Mouse (Mus musculus) hindbrain, embryonic 15.5 days (tissue): ENCODE measurements around the gene Slc22a16. TPM values are rescaled to one million over a fixed set of nuclear protein-coding genes. Genes with fewer than 3 reads are reported as not detected.
A peak's percentile ranks its signal among the peaks of the same experiment; 100 is the strongest.
"Not testable (repeated sequence)": the region's sequence is repeated elsewhere in the genome, so short reads cannot be mapped to it uniquely, and the experiment has no call there.

Source experiments
- ATAC-seq: fragments of 200-750 bp; cut with Nextera tagmentation; 2 replicates; pipeline ENCODE4 v1.8.0; 2017; ENCODE audit warnings: low read depth, moderate number of reproducible peaks, moderate TSS enrichment; ENCODE audit not compliant: low FRiP score
- H3K27ac ChIP-seq: fragments of 300-500 bp; sonication (generic); replicated peaks from 2 replicates; pipeline ENCODE4 v1.5.1; 2015; ENCODE audit warnings: mild to moderate bottlenecking, inconsistent platforms
- H3K27me3 ChIP-seq: fragments of 300-500 bp; sonication (generic); 2 replicates; pipeline ENCODE4 v1.6.1; 2015; ENCODE audit warnings: control low read depth, inconsistent platforms
- H3K36me3 ChIP-seq: fragments of 300-500 bp; sonication (generic); 2 replicates; pipeline ENCODE4 v1.6.1; 2015; ENCODE audit warnings: control low read depth, inconsistent platforms
- H3K4me1 ChIP-seq: fragments of 300-500 bp; sonication (generic); replicated peaks from 2 replicates; pipeline ENCODE4 v1.6.1; 2015; ENCODE audit warnings: control low read depth, inconsistent platforms
- H3K4me2 ChIP-seq: fragments of 300-500 bp; sonication (generic); 2 replicates; pipeline ENCODE4 v1.6.1; 2015; ENCODE audit warnings: moderate library complexity, mild to moderate bottlenecking, inconsistent platforms
- H3K4me3 ChIP-seq: fragments of 300-500 bp; sonication (generic); 2 replicates; pipeline ENCODE4 v1.5.1; 2015; ENCODE audit warnings: mild to moderate bottlenecking, inconsistent platforms
- H3K9ac ChIP-seq: fragments of 300-500 bp; sonication (generic); 2 replicates; pipeline ENCODE4 v1.6.1; 2015; ENCODE audit warnings: inconsistent platforms
- H3K9me3 ChIP-seq: fragments of 300-500 bp; sonication (generic); 2 replicates; pipeline ENCODE4 v1.6.1; 2016; ENCODE audit warnings: control low read depth, inconsistent platforms
- WGBS: fragments of 180-500 bp; shearing (Covaris S2); methylation state at CpG from one replicate; pipeline ENCODE4 v1.1.7; 2015; 5-methylcytosine and 5-hydroxymethylcytosine counted together
- polyA plus RNA-seq: library from polyadenylated mRNA; unstranded; fragments of >200 nt; fragmentation: Nextera tagmentation; extraction: Ambion mirVana; gene quantifications from 2 replicates; pipeline ENCODE4 v1.2.1, GENCODE M21; 2015

The Slc22a16 gene
- polyA plus RNA-seq, 1 experiment from 2014 or later = not detected

DNA sequence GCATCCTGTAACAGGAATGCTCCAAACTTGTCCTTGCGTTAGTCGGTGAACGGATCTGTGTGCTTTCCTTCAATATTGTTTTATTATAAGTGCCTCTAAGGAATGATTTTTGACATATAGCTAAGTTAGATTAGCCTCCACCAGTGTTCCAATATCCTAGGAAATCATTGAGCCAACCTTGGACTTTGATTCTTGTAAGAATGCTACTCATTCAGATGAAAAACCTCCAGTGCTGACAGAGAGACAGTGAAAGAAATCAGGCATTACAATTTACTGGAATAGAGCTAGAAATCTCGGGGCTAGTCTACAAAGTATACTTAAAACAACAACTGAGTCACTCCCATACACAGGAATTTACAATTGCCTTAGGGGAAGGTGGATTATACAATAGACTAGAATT is 37.5 kb upstream of the Slc22a16 start:
- H3K4me1 ChIP-seq, ATAC-seq, H3K36me3 ChIP-seq, H3K27me3 ChIP-seq, H3K9ac ChIP-seq, H3K9me3 ChIP-seq, H3K4me3 ChIP-seq, H3K27ac ChIP-seq, H3K4me2 ChIP-seq: not testable (repeated sequence)
- WGBS = 94% methylated on average over 4 of the region's 4 CpGs

DNA sequence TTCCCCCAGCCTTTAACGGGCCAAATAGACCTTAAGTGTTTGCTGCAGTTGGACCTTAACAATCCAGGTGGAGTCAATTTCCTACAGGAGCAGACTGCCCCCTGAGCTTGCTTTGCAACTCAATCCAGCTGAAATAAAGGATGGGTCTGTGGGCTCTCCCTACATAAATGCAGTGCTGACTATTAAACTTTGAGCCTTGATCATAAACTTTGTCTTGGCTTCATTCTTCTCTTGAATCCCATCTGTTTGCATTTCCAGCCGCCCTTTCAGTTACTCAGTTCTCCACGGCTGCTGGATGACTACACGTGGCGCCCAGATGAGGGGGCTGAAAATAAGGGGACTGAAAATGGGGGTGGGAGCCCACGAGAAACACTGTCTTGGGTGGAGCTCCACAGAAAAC is 28.8 kb upstream of the Slc22a16 start:
- 84% methylated on average over 6 of the region's 6 CpGs for WGBS
- Histone ChIP-seq H3K27me3 (no peaks in the 10 kb centered on the region), H3K4me3 (no peak overlapping the region), H3K9me3 (no peaks in the 10 kb centered on the region), H3K27ac (no peak overlapping the region), H3K36me3 (no peaks in the 10 kb centered on the region), H3K4me1 (no peaks in the 10 kb centered on the region), H3K9ac (no peak overlapping the region), H3K4me2 (no peak overlapping the region)
- ATAC-seq = no peak

DNA sequence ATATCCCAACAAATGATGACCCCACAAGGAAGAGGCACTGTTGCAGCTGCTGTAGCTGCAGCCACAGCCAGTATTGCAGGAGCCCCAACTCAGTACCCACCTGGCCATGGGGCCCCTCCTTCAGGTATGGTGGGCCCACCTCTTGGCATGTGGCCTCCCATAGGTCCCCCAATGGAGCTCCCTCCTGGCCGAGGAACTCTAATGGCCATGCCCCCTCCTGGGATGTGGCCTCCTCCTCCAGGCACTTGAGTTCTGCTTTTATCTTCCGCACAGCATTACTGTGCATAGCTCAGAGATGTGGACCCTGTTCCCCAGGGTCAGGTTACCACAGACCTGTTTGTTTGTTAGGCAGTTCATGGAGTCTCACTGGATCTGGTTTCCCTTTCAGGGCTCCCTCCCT is 20.8 kb upstream of the Slc22a16 start:
- ATAC-seq = no peak
- Histone ChIP-seq H3K36me3 (no peaks in the 10 kb centered on the region), H3K27me3 (no peaks in the 10 kb centered on the region), H3K4me3 (no peak overlapping the region), H3K9ac (no peak overlapping the region), H3K4me1 (no peaks in the 10 kb centered on the region), H3K4me2 (no peak overlapping the region), H3K9me3 (no peaks in the 10 kb centered on the region), H3K27ac (no peak overlapping the region)
- 87% methylated on average over 2 of the region's 2 CpGs for WGBS

DNA sequence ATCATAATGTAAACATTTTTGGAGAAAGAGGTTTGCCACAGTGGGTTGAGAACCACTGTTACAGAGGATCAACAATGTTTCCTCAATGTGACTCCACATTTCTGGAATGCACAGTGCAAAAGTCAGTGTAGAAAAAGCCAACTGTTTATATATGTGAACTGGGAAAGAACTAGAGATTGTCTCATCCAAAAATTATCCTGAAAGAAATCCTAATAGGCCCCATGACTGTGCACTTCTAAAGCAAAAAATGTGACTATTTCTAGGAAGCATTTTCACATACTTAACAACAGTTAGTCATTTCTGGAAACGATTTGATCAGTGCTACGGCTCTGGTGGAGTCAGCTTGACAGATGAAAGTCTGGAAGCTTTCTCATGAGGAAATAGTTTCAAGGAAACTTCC is 18.3 kb upstream of the Slc22a16 start:
- no peaks in the 10 kb centered on the region for H3K9me3 ChIP-seq
- no peaks in the 10 kb centered on the region for H3K36me3 ChIP-seq
- no peak overlapping the region for H3K4me2 ChIP-seq
- no peak overlapping the region for H3K27ac ChIP-seq
- H3K9ac ChIP-seq = no peak overlapping the region
- H3K27me3 ChIP-seq = no peaks in the 10 kb centered on the region
- no peaks in the 10 kb centered on the region for H3K4me1 ChIP-seq
- ATAC-seq = no peak
- H3K4me3 ChIP-seq = no peak overlapping the region
- 76% methylated on average over 2 of the region's 2 CpGs for WGBS

DNA sequence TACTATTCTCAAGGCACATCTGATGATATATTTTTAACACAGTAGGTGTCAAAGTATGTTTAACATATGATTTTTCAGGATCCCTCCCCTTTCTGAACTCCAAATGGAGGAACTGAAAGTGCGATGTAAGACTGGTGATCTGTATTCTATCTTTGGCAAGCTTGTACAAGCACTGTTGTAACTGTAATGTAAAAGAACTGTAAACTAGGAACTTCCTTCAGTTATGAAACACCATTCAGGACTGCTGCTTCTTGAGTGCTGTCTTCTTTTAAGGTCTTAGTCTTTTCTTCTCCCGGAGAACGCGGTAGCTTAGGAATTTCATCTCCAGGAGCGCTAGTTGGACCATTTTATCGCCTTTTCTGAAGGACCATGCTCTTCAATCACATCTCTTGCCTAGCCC is 4.4 kb upstream of the Slc22a16 start:
- H3K27ac ChIP-seq, H3K4me3 ChIP-seq, ATAC-seq, H3K9ac ChIP-seq, H3K27me3 ChIP-seq, H3K4me2 ChIP-seq, H3K4me1 ChIP-seq, H3K36me3 ChIP-seq, H3K9me3 ChIP-seq: not testable (repeated sequence)
- 99% methylated on average over 6 of the region's 6 CpGs for WGBS

DNA sequence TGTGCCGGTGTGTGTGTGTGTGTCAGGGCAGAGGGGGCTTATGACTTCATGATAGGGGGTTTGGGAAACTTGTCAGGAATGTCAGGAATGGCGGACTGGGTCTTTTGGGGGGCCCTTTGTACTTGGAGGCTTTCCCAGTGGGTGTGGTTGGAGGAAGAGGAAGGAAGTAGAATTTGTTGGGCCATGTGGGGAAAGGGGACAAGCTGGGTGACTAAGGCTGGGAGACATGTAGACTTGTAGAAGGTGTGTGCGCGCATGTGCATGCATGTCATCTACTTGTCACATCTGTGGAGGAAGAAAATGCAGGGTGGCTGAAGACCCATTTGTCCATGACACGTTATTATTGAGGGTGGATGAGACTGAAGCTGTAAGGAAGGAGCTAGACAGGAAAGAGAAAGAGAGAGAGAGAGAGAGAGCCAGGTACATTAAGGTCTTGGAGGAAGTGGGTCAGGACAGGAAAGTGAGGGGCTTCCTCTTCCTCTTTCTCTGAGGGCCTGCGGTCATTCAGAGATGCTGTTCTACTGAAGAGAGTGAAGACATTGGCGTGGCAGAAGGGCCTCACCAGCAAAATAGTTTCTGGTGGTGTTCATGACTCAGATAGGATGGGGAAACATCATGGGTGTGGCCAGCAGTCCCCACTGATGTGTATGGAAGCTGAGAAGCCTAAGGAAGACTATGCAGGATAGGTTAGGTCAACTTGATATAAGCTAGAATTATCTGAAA is 5.9 kb downstream of the Slc22a16 start:
- Histone ChIP-seq H3K9ac (no peak overlapping the region), H3K4me3 (no peak overlapping the region), H3K27me3 (no peaks in the 10 kb centered on the region), H3K4me1 (no peaks in the 10 kb centered on the region), H3K9me3 (no peaks in the 10 kb centered on the region), H3K27ac (no peak overlapping the region), H3K4me2 (no peak overlapping the region), H3K36me3 (no peaks in the 10 kb centered on the region)
- WGBS = 96% methylated on average over 7 of the region's 7 CpGs
- ATAC-seq = no peak

DNA sequence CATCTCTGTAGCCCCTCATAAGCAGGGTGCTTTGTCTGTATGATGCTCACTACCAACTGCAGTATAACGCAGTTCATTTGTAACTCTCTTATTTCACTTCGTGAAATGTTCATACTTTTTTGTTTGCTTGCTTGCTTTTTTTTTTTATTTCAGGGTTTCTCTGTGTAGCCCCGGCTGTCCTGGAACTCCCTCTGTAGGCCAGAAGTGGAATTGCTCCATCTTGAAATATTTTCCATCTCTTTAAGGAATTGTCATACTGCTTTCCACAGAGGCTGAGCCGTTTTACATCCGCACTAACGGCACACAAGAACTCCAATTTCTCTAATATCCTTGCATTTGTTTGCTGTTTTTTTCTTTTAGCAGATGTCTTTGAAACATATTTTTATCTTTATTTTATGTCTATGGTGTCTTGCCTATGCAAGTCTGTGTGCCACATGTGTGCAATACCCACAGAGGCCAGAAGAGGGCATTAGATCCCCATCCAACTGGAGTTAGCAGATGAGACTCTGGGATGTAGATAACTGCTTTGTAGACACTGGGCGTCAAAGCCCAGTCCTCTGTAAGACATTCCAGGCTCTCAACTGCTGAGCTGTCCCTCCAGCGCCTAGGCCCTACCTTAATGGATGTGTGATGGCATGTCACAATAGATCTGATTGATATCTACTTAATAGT is 13.6 kb downstream of the Slc22a16 start:
- 82% methylated on average over 8 of the region's 8 CpGs for WGBS
- no peak for ATAC-seq
- H3K9ac ChIP-seq = no peak overlapping the region

DNA sequence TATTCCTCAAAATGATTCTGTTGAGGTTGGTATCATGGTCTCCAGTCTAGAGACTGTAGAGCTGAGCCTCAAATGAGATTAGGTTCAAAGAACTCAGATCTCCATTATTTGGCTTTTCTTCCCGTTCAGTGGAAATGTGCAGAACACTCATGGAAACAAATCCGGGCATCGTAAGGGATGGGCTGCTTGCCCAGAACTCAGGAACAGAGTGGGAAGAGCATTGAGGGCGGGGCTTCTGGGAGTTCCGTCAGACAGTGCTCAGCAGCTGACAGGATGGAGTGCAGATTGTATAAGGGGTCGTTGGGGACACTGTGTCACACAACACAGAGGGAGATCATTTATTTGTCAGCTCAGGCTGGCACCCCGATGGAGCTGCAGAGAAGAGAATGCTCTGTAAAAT is 22.1 kb downstream of the Slc22a16 start:
- Histone ChIP-seq H3K9ac (no peak overlapping the region), H3K27ac (no peak overlapping the region), H3K27me3 (no peaks in the 10 kb centered on the region), H3K36me3 (no peaks in the 10 kb centered on the region), H3K4me1 (no peaks in the 10 kb centered on the region), H3K9me3 (no peaks in the 10 kb centered on the region), H3K4me3 (no peak overlapping the region), H3K4me2 (no peak overlapping the region)
- no peak for ATAC-seq
- 62% methylated on average over 7 of the region's 7 CpGs for WGBS

More for the DNA sequence above, 13.6 kb downstream of the Slc22a16 start:
- Histone ChIP-seq H3K36me3 (no peaks in the 10 kb centered on the region), H3K4me1 (no peaks in the 10 kb centered on the region), H3K9me3 (no peaks in the 10 kb centered on the region), H3K27me3 (no peaks in the 10 kb centered on the region), H3K27ac (no peak overlapping the region), H3K4me3 (no peak overlapping the region), H3K4me2 (no peak overlapping the region)

DNA sequence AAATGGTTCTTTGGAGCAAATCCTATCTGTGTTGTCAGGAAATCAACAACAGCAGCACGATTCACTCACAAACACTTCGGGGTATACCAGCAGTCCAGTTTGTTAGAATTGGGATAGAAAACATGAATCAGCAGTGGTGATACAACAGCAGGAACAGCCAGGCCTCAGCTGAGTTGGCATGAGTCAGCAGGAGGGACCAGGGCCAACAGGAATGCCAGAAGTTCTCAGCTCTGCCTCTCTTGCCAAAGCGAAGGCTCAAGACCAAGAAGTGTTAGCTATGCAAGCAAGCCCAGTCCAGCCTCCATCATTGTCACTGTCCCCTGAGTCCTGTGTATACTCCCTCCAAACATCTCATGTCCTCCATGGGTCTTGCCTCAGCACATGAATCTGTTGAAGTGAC is 27.0 kb downstream of the Slc22a16 start:
- H3K4me3 ChIP-seq = no peak overlapping the region
- H3K4me1 ChIP-seq = no peaks in the 10 kb centered on the region
- no peaks in the 10 kb centered on the region for H3K9me3 ChIP-seq
- no peak for ATAC-seq
- 96% methylated on average over 3 of the region's 3 CpGs for WGBS
- H3K4me2 ChIP-seq = no peak overlapping the region
- no peak overlapping the region for H3K9ac ChIP-seq
- no peaks in the 10 kb centered on the region for H3K27me3 ChIP-seq
- H3K27ac ChIP-seq = no peak overlapping the region
- no peaks in the 10 kb centered on the region for H3K36me3 ChIP-seq

DNA sequence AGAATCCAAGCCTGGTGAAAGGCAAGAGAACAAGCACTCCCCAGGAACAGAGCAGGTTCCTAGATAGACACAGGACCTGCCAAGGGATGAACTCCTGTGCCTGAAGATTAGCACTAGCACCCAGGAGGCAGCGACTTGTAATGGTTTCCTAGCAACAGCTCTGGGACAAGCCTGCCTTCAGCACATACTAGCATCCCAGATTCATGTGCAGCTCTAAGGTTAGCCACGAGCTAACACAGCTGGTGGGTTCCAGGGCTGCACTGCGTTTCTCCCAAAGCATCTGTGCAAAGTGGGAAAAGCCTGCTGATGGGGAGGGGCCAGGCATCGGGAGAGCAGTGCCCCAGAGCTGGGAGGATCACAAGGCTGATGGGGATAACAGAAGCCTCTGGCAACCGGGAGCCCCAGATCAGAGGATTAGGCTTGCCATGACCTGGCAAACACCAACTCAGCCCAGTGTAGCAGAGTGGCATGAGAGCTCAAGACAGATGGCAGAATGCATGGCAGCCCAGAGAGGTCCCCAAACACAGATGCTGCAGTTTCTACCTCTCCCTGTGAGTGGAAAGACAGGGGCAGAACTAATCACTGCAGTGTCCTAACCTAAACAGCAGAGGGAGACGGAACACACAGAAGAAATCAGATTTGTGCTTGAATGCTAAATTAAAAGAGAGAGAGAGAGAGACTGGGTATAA is 34.7 kb downstream of the Slc22a16 start:
- no peaks in the 10 kb centered on the region for H3K4me1 ChIP-seq
- H3K36me3 ChIP-seq = no peaks in the 10 kb centered on the region
- H3K9ac ChIP-seq = no peak overlapping the region
- no peaks in the 10 kb centered on the region for H3K27me3 ChIP-seq
- 49% methylated on average over 6 of the region's 6 CpGs for WGBS
- peak; percentile 45; the same call in 1 of the 2 replicates for ATAC-seq
- 0 out of 2 replicates have a peak, but pooled peaks cover 3% of the 10 kb centered on the region for H3K9me3 ChIP-seq
- no peak overlapping the region for H3K4me3 ChIP-seq
- H3K27ac ChIP-seq = no peak overlapping the region
- no peak overlapping the region for H3K4me2 ChIP-seq

DNA sequence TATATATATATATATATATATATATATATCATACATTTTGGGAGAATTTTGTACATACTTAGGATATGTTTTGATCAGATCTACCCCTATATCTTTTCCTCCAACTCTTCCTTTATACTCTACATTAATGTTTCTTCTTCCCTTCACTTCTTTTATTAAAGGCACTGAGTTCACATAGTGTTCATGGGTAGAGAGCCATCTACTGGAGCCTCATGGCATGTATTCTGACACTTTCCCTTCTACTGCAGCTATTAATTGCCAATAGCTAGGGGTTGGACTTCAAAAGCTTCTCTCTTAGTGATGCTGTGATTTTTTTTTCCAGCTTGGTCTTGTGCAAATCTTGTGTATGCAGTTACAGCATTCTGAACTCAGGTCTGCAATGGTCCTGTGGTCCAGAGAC is 47.8 kb downstream of the Slc22a16 start:
- no peaks in the 10 kb centered on the region for H3K4me1 ChIP-seq
- ATAC-seq = no peak
- no peak overlapping the region for H3K9ac ChIP-seq
- H3K4me2 ChIP-seq = no peak overlapping the region
- H3K36me3 ChIP-seq = no peaks in the 10 kb centered on the region
- H3K27me3 ChIP-seq = no peaks in the 10 kb centered on the region
- H3K27ac ChIP-seq = no peak overlapping the region
- H3K9me3 ChIP-seq = no peaks in the 10 kb centered on the region
- H3K4me3 ChIP-seq = no peak overlapping the region

DNA sequence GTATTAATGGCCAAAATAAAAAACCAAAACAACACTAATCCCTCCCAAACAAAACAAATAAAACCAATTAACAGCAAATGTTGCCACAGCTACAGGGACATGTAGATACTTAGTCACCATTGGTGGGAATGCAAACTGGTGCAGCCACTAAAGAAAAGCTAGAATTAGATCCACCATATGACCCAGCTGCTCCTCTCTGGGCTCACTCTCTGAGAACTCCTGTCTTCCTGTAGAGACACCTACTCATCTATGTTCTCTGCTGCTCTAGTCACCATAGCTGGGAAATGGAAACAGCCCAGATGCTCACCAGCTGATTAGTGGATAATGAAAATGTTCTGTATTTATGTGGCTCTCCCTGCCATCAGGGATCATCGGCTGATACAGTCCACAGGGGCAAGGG is 49.6 kb downstream of the Slc22a16 start:
- Histone ChIP-seq H3K4me3 (no peak overlapping the region), H3K9ac (no peak overlapping the region), H3K9me3 (no peaks in the 10 kb centered on the region), H3K27ac (no peak overlapping the region), H3K27me3 (no peaks in the 10 kb centered on the region), H3K4me1 (no peaks in the 10 kb centered on the region), H3K36me3 (no peaks in the 10 kb centered on the region), H3K4me2 (no peak overlapping the region)
- 90% methylated on average over 1 of the region's 1 CpGs for WGBS
- no peak for ATAC-seq
